Mouse (Mus musculus): Measurements from ENCODE around the gene Prrg1. TPM values are rescaled to one million over a fixed set of nuclear protein-coding genes. Genes with fewer than 3 reads are reported as not detected.
"Not testable (repeated sequence)": the region's sequence is repeated elsewhere in the genome, so short reads cannot be mapped to it uniquely, and the experiment has no call there.

The Prrg1 gene
- 1 to 10 TPM; 7.5 to 8.6 TPM for polyA plus RNA-seq (2017; shearing (Covaris generic))

- peak; percentile 79 for ATAC-seq
Measured at GRCm38 (mm10) chrX:78583202-78584004, at the start of gene Prrg1. Gene Prrg1 (minus strand): TSS chrX:78583896.

- ATAC-seq = peak; percentile 49
Measured at GRCm38 (mm10) chrX:78605814-78606213, 22.1 kb upstream of the Prrg1 start.

- no peak for ATAC-seq
Measured at GRCm38 (mm10) chrX:78593138-78593537, 9.4 kb upstream of the Prrg1 start.

- ATAC-seq = peak; percentile 57
Measured at GRCm38 (mm10) chrX:78582854-78583201, 868 bp downstream of the Prrg1 start.

- no peak for ATAC-seq
Measured at GRCm38 (mm10) chrX:78563451-78563850, 20.2 kb downstream of the Prrg1 start.

GRCm38 (mm10) chrX:78553399-78553798, 30.3 kb downstream of the Prrg1 start:
- ATAC-seq = no peak

GRCm38 (mm10) chrX:78552704-78553103, 31.0 kb downstream of the Prrg1 start:
- no peak for ATAC-seq

- no peak for ATAC-seq
Measured at GRCm38 (mm10) chrX:78547696-78548095, 36.0 kb downstream of the Prrg1 start.

GRCm38 (mm10) chrX:78539734-78540133, 44.0 kb downstream of the Prrg1 start:
- ATAC-seq = peak; percentile 75

- no peak for ATAC-seq
Measured at GRCm38 (mm10) chrX:78538632-78539316, 44.9 kb downstream of the Prrg1 start.

GRCm38 (mm10) chrX:78518301-78518700, 65.4 kb downstream of the Prrg1 start:
- no peak for ATAC-seq

- no peak for ATAC-seq
Measured at GRCm38 (mm10) chrX:78482987-78483386, 100.7 kb downstream of the Prrg1 start.

- ATAC-seq = no peak
Measured at GRCm38 (mm10) chrX:78479710-78480109, 104.0 kb downstream of the Prrg1 start.

- ATAC-seq = no peak
Measured at GRCm38 (mm10) chrX:78434357-78434756, 149.3 kb downstream of the Prrg1 start.

- not testable (repeated sequence) for ATAC-seq
Measured at GRCm38 (mm10) chrX:78403346-78403745, 180.3 kb downstream of the Prrg1 start.

Other genes starting within 250 kb of the Prrg1 start
- gene 4930480E11Rik, start 214.3 kb downstream of the Prrg1 start, polyA plus RNA-seq (2017; shearing (Covaris generic)) = not detected
- not detected for gene Fam47c, start 153.9 kb upstream of the Prrg1 start, polyA plus RNA-seq (2017; shearing (Covaris generic))